Mouse (Mus musculus) thymus, adult 2 months (tissue): ENCODE measurements around the gene Nipal3. TPM values are rescaled to one million over a fixed set of nuclear protein-coding genes. Genes with fewer than 3 reads are reported as not detected.

Experiments
- DNase-seq: peaks from one replicate; pipeline ENCODE4 v3.0.0; 2021
- H3K27ac ChIP-seq: fragments of 200-500 bp; 2 replicates; pipeline ENCODE4 v1.5.1; 2012; ENCODE audit warnings: low read length, control low read depth; ENCODE audit not compliant: control insufficient read depth, insufficient read depth
- H3K27me3 ChIP-seq: fragments of 200-500 bp; 2 replicates; pipeline ENCODE4 v1.6.1; 2012; ENCODE audit warnings: mild to moderate bottlenecking, low read length, moderate library complexity, mixed read lengths; ENCODE audit not compliant: control insufficient read depth, insufficient read depth
- H3K36me3 ChIP-seq: fragments of 200-500 bp; 2 replicates; pipeline ENCODE4 v1.6.1; 2012; ENCODE audit warnings: mild to moderate bottlenecking, low read length, moderate library complexity; ENCODE audit not compliant: control insufficient read depth, insufficient read depth
- H3K4me1 ChIP-seq: fragments of 200-500 bp; replicated peaks from 2 replicates; pipeline ENCODE4 v1.6.1; 2012; ENCODE audit warnings: low read length; ENCODE audit not compliant: control insufficient read depth, insufficient read depth
- H3K4me3 ChIP-seq: fragments of 200-500 bp; 2 replicates; pipeline ENCODE4 v1.5.1; 2012; ENCODE audit warnings: mild to moderate bottlenecking, low read length, control low read depth, moderate library complexity; ENCODE audit not compliant: control insufficient read depth, insufficient read depth
- CTCF ChIP-seq: fragments of 200-500 bp; IDR thresholded peaks from 2 replicates; pipeline ENCODE4 v1.5.1; 2012; ENCODE audit warnings: mild to moderate bottlenecking, control low read depth, low read length, moderate library complexity, borderline replicate concordance; ENCODE audit not compliant: control insufficient read depth, poor library complexity, insufficient read depth; ENCODE audit errors: extremely low read depth
- POLR2A ChIP-seq: fragments of 200-500 bp; IDR thresholded peaks from 2 replicates; pipeline ENCODE4 v1.6.1; 2012; ENCODE audit warnings: mild to moderate bottlenecking, low read length, control low read depth, moderate library complexity; ENCODE audit not compliant: control insufficient read depth, poor library complexity, insufficient read depth; ENCODE audit errors: extremely low read depth
- WGBS: fragments of 180-500 bp; shearing (Covaris S2); methylation state at CpG from one replicate; pipeline ENCODE4 v1.1.7; 2018; 5-methylcytosine and 5-hydroxymethylcytosine counted together
- polyA plus RNA-seq: library from polyadenylated mRNA; depleted of rRNA; stranded (reverse); fragments of >200 nt; gene quantifications from 2 replicates; pipeline ENCODE4 v1.2.3, GENCODE M21; 2012

Nipal3 gene
- polyA plus RNA-seq, 1 experiment: 38.7 TPM

GRCm38 (mm10) chr4:135420416-135420815 lies 74.4 kb downstream of the Nipal3 start:
- H3K27ac ChIP-seq: no peak overlapping the region
- H3K27me3 ChIP-seq: no peaks in the 10 kb centered on the region
- WGBS: 98% methylated on average over 11 of the region's 11 CpGs
- TF ChIP-seq POLR2A (no peak), CTCF (no peak)
- DNase-seq: no peak
- H3K4me3 ChIP-seq: no peak overlapping the region
- peaks cover 6% of the 10 kb centered on the region; the same call in 1 of the 2 replicates for H3K36me3 ChIP-seq
- peaks cover 10% of the 10 kb centered on the region for H3K4me1 ChIP-seq

- no peak for DNase-seq
- peaks cover 10% of the 10 kb centered on the region for H3K4me1 ChIP-seq
- no peaks in the 10 kb centered on the region for H3K27me3 ChIP-seq
- H3K4me3 ChIP-seq: no peak overlapping the region
- peaks cover 6% of the 10 kb centered on the region; the same call in 1 of the 2 replicates for H3K36me3 ChIP-seq
- no peak for TF ChIP-seq POLR2A
- H3K27ac ChIP-seq: no peak overlapping the region
- WGBS: 96% methylated on average over 21 of the region's 21 CpGs
Observed at GRCm38 (mm10) chr4:135419996-135420395, 74.8 kb downstream of the Nipal3 start.

GRCm38 (mm10) chr4:135416367-135416766 lies 78.5 kb downstream of the Nipal3 start:
- Histone ChIP-seq H3K36me3 (peaks cover 6% of the 10 kb centered on the region; the same call in 1 of the 2 replicates), H3K4me1 (peaks cover 10% of the 10 kb centered on the region), H3K4me3 (peak overlapping the region; percentile 39), H3K27me3 (no peaks in the 10 kb centered on the region), H3K27ac (no peak overlapping the region)
- no peak for DNase-seq
- no peak for TF ChIP-seq CTCF
- WGBS: 34% methylated on average over 21 of the region's 21 CpGs

DNA sequence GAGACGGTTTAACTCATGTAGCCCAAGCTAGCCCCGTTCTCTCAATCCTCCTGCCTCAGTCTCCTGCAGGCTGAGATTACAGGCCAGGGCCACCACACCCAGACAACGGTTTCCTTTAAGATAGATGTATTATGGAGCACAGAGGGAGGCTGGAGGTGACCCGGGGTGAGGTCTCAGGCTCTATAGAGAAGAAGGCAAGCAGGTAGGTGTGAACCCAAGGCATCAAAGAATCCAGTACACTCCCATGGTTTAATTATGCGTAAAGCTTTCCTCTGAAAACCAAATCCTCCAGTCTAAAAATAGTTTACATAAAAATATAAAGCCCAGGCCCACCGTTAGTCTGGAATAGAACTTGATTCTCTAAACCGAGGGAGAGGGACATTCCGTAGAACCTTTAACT lies 81.3 kb downstream of the Nipal3 start:
- no peaks in the 10 kb centered on the region for H3K36me3 ChIP-seq
- WGBS: 93% methylated on average over 8 of the region's 8 CpGs
- DNase-seq: no peak
- peaks cover 10% of the 10 kb centered on the region for H3K4me1 ChIP-seq
- TF ChIP-seq POLR2A (no peak), CTCF (no peak)
- H3K27me3 ChIP-seq: no peaks in the 10 kb centered on the region
- no peak overlapping the region for H3K4me3 ChIP-seq
- no peak overlapping the region for H3K27ac ChIP-seq

GRCm38 (mm10) chr4:135411633-135412032 lies 83.2 kb downstream of the Nipal3 start:
- Histone ChIP-seq H3K27me3 (no peaks in the 10 kb centered on the region), H3K4me3 (no peak overlapping the region), H3K27ac (no peak overlapping the region), H3K4me1 (peaks cover 4% of the 10 kb centered on the region), H3K36me3 (no peaks in the 10 kb centered on the region)
- TF ChIP-seq POLR2A (no peak), CTCF (peak; percentile 92)
- DNase-seq: peak; percentile 67
- WGBS: 30% methylated on average over 4 of the region's 4 CpGs

DNA sequence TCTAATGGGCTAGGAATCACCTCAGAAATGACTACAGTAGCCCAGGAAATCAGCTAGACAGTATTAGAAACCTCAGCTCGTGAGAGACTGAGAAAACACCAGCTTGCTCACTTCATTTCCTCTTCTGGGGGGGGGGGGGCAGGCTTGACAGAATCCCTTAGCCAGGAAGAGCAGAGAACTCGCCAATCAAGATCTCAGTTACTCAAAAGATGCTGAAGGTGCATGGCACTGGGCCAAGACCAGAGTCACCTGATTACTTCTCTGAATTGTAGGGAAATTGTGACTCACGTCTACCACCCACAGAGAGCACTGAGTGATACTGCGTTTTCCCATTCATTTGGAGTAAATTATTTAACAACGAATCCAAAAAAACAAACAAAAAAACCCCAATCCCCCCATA lies 88.7 kb downstream of the Nipal3 start:
- no peaks in the 10 kb centered on the region for H3K27me3 ChIP-seq
- 0 out of 2 replicates have a peak, but pooled peaks cover 10% of the 10 kb centered on the region for H3K4me1 ChIP-seq
- H3K36me3 ChIP-seq: no peaks in the 10 kb centered on the region
- peak overlapping the region; percentile 72 for H3K27ac ChIP-seq
- no peak overlapping the region for H3K4me3 ChIP-seq
- 28% methylated on average over 5 of the region's 5 CpGs for WGBS
- TF ChIP-seq CTCF: no peak
- TF ChIP-seq POLR2A: no peak
- DNase-seq: peak; percentile 29

DNA sequence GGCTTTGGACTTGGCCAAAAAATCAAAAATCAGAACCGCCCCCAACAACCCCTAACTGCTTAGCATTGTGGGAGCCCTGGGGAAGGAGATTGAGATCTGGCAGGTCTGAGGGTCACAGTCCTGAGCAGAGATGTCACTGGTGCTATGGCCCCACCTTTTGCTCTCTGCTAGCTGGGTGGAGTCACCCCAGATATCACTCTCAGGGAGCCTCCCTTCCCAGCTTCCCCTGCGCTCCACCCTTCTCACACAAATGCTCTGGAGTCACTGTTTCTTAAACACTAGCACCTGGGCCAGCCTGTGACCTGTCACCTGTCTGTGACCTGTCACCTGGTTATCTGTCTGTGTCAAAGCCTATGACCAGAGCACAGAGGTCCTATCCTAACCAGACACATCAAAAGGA lies 89.9 kb downstream of the Nipal3 start:
- Histone ChIP-seq H3K4me1 (0 out of 2 replicates have a peak, but pooled peaks cover 10% of the 10 kb centered on the region), H3K36me3 (no peaks in the 10 kb centered on the region), H3K27me3 (no peaks in the 10 kb centered on the region), H3K4me3 (no peak overlapping the region), H3K27ac (no peak overlapping the region)
- no peak for DNase-seq
- no peak for TF ChIP-seq POLR2A
- TF ChIP-seq CTCF: no peak
- 98% methylated on average over 2 of the region's 2 CpGs for WGBS
